ENCODE assay signal across 22 mouse cellular contexts in genomic region chr1:47193001-47193400, GRCm38 (mm10).
A peak's percentile ranks its signal among the peaks of the same experiment; 100 is the strongest.
DNase-seq lines count a peak whose midpoint lies in the region; ATAC-seq and TF ChIP-seq lines count a peak whose summit lies in the region.
"Had no signal": no experiment of that assay in that cellular context is flagged by ENCODE, and none has a peak within 500 bp of the region (broad histone marks: within the 10 kb centered on the region; RNA-seq: fewer than 3 reads in every experiment).

No protein-coding gene starts in this region.

- no peak overlapping the region for H3K4me3 ChIP-seq in left cerebral cortex, adult 2 months
- H3K4me3 ChIP-seq in hindbrain, embryonic 14.5 days (replicated peaks; ENCODE audit: low read length) = no peak overlapping the region
- H3K4me3 ChIP-seq: lung, embryonic 15.5 days; midbrain, embryonic 10.5 days had no signal

- peak; percentile 93 for ATAC-seq in frontal cortex, adult (ENCODE audit: low TSS enrichment)
- no peak for ATAC-seq in hindbrain, embryonic 14.5 days (ENCODE audit: low FRiP score)
- ATAC-seq: forebrain, embryonic 16.5 days; hindbrain, postnatal 0 days; intestine, postnatal 0 days had no signal

- no peaks in the 10 kb centered on the region for H3K4me1 ChIP-seq in hindbrain, embryonic 14.5 days (replicated peaks; ENCODE audit: control insufficient read depth, insufficient read depth, low read length)
- H3K4me1 ChIP-seq: lung, embryonic 15.5 days; midbrain, embryonic 10.5 days had no signal

- H3K9me3 ChIP-seq in hindbrain, embryonic 14.5 days (ENCODE audit: control insufficient read depth, low read length) = no peaks in the 10 kb centered on the region
- H3K9me3 ChIP-seq: G1E; lung, embryonic 15.5 days; midbrain, embryonic 10.5 days had no signal

- no peak overlapping the region for H3K9ac ChIP-seq in hindbrain, embryonic 14.5 days
- H3K9ac ChIP-seq: liver, embryonic 14.5 days; lung, embryonic 15.5 days had no signal

- no peaks in the 10 kb centered on the region for H3K27me3 ChIP-seq in hindbrain, embryonic 14.5 days (ENCODE audit: control insufficient read depth, insufficient read depth, low read length)
- H3K27me3 ChIP-seq: lung, embryonic 15.5 days had no signal

- DNase-seq in frontal cortex, postnatal 25 days (ENCODE audit: low spot score in 2 of 2) = no peak
- peak; percentile 52 to 78 for DNase-seq in frontal cortex, postnatal 36 days (ENCODE audit: low spot score in 2 of 2)
- peak; percentile 41 to 44 for DNase-seq in left cerebral cortex, adult 2 months (ENCODE audit: extremely low spot score in 1 of 2, low spot score in 2 of 2)
- peak; percentile 57 for DNase-seq in right cerebral cortex, postnatal 25 days
- DNase-seq in B cell, adult 2 months = no peak
- no peak for DNase-seq in heart, postnatal 10 days
- no peak for DNase-seq in hindbrain, embryonic 14.5 days (ENCODE audit: low spot score)
- DNase-seq: adrenal gland, postnatal 25 days; cerebellum, adult 11-12 months; cerebellum, postnatal 25 days; embryo, embryonic 11 days; heart, adult 18-20 months had no signal

- peak overlapping the region; percentile 69; the same call in 1 of the 2 replicates for H3K27ac ChIP-seq in left cerebral cortex, adult 2 months
- no peak overlapping the region for H3K27ac ChIP-seq in hindbrain, embryonic 14.5 days
- H3K27ac ChIP-seq: hindbrain, postnatal 0 days; liver, embryonic 14.5 days; lung, embryonic 15.5 days; macrophage; midbrain, embryonic 10.5 days; stomach, postnatal 0 days had no signal

- intact Hi-C loops in left cerebral cortex, adult 2 months (cut with DNase I) = loop anchor here (1.0 to 10.0 kb wide), 7 partner anchors 76 to 341 kb away; no protein-coding TSS in a partner anchor
- intact Hi-C loops in heart, postnatal 10 days (cut with DNase I) = no loop called here

- H3K4me2 ChIP-seq in hindbrain, embryonic 14.5 days (replicated peaks) = no peak overlapping the region
- H3K4me2 ChIP-seq: lung, embryonic 15.5 days had no signal

- no peak for TF ChIP-seq CTCF in left cerebral cortex, adult 2 months (IDR thresholded peaks at IDR 0.05)

- WGBS in hindbrain, embryonic 14.5 days = 87% methylated on average over 4 of the region's 4 CpGs

- no peaks in the 10 kb centered on the region for H3K36me3 ChIP-seq in hindbrain, embryonic 14.5 days (replicated peaks; ENCODE audit: control insufficient read depth, insufficient read depth)
- H3K36me3 ChIP-seq: G1E; lung, embryonic 15.5 days; midbrain, embryonic 10.5 days had no signal

Comparison
In these comparisons a context has a peak if more than half of its experiments do, and no peak if none do; other contexts are left out.
1. DNase-seq: peak in frontal cortex, postnatal 36 days (2 of 2), left cerebral cortex, adult 2 months (2 of 2) and right cerebral cortex, postnatal 25 days (single experiment); none in frontal cortex, postnatal 25 days (0 of 2), B cell, adult 2 months (0 of 2), heart, postnatal 10 days (0 of 2) and hindbrain, embryonic 14.5 days (single experiment).